Mouse (Mus musculus) 3T3-L1 (cell line): Measurements from ENCODE around the gene Gm49384.
A peak's percentile ranks its signal among the peaks of the same experiment; 100 is the strongest.

Source experiments
- DNase-seq: peaks from one replicate; pipeline ENCODE4 v3.0.0-alpha.2; 2015; ENCODE audit warnings: low read depth, low spot score

The Gm49384 gene

DNA sequence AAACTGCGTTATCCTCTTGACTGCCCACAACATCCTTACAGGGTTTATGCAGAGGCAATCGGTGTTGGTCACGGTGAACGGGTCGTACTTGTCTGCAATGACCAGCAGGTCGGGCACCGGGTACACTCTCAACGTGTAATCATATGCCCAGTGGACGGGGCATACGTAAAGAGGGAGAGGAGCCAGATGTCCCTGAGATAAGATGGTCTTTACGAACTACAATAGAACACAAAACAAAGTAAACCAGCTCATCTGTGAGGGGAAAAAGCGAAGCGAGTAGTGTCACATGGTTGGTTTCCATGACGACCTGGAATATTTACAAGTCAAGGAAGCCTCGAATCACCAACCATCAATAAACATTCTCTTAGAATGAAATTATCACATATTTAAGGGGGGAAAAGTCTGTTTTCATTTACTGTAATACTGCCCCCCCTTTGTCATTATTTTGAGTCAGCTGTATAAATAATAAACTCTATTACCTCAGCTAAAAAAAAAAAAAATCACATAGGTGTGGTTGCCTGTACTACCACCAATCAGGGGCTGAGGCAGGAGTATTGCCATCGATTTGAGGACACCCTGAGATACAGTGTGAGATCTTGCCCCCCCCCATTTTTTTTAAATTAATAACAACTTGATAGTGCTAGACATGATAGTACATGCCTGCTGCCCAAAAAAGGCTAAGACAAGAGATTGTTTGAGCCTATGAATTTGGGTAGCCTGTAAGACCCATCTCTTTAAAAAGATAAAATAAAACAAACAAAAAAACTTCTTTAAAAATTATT lies at the start of gene Gm49384:
Gene Gm49384, minus strand, starts transcription at position 216 of the 782 bp plus-strand sequence.
- no peak for DNase-seq

DNA sequence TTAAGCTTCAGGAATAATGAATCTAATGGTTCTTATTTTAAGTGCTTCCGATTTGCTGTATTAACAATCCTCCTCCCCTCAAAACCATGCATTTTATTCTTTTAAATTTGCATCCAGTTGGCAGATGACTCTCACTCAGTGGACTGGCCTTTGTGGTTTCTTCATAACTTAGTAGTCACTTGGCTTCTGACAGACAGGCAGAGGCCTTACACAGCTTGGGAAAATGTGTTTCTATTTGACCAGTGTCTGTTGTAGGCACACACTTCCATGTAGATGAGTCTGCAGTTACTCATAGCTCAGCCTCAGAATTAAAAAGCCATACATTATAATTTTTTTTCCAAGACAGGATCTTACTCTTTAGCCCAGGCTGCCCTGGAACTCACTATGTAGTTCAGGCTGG lies 49.7 kb upstream of the Gm49384 start:
- DNase-seq = peak; percentile 72

DNA sequence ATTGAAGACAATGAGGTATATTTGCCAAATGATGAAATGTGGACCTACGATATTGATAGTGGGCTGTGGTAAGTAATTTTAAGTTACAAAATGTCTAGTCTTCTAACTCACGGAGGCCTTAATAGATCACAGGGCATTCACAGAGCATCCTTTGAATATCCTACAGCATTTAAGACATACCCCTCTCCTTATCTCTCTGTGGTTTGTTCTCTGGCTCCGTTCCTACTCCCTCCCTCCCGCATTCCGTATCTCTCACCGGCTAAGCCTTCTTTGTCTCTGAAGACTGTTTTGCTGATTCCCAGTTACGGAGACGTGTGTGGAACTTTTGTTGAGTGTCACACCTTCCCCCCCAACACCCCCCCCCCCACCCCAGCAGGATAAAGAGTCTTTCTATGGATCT lies 46.7 kb upstream of the Gm49384 start:
- peak; percentile 27 for DNase-seq

DNA sequence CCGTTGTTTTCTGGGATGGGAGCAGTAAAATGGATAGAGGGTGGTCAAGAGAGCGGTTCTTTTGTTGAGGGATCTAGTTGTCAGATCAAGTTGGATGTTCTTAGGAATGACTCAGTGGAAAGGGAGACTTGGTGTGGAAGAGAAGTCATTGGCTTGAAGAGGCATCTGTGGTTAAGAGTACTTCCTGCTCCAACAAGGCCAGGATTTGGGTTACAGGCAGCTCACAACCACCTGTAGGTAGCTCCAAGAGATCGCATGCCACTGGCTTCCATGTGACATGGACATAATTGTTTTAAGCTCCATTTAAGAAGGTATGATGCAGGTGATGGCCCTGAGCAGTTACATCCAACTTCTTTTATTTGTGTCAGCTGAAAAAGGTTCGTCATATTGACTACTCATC lies 45.7 kb upstream of the Gm49384 start:
- DNase-seq = peak; percentile 24

DNA sequence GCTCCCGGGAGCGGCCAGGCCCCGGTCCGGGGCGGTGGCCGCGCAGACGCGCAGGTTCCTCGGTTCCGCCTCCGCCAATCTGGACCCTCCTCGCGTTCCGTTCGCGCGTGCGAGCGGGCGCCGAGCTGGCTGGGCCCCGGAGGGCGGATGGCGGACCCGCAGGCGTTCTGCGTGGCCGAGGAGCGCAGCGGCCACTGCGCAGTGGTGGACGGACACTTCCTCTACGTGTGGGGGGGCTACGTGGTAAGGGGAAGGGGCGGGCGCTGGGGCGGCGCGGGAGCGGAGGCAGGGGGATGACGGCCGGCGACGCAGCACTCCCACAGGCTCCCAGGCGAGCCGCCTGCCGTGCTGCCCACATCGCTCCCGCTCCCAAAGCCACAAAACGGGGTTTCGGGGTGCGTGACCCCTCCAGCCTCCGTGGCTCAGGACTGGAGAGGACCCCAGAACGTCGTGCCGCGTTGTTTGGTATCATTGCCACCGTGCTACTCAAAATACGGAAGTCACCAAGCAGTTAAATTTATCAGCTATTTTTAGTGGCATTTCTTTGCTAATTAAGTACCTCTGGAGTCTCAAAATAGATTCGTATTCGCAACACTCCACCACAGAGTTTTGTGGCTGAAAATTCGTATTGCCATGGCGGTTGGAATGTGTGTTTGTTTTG lies 37.8 kb upstream of the Gm49384 start:
- peak; percentile 42 for DNase-seq

DNA sequence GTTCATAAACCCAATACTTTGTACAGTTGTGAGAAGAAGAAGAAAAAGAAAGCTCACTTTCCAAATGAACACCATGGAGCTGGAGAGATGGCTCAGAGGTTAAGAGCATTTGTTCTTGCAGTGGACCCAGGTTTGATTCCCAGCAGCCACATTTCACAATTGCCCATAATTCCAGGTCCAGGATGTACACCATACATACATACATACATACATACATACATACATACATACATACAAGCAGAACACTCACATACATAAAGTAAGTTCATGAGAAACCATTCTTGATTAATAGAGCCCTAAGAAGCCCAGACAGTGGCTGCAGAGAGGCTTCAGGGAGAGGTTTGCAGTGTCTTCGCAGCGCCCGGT lies 37.3 kb upstream of the Gm49384 start:
- DNase-seq = no peak

DNA sequence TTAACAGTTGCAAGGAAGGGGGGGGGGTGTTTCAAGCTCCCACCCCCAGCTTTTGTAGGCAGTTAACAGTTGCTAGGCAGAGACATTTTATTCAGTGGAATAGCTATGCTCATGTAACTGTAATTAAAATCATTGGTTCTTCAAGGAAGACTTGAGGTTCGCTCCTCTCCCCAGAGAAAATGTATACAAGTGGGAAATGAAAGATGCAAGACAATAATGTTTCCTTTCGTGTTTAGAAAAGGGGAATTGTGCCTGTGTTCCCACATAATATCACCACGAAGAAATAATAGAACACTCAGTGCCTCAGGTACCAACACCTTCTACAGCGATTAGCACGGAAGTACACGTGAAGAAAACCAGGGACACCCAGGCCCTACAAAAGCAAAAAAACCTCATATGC lies 36.8 kb upstream of the Gm49384 start, which contains the start of gene Klhdc1:
Gene Klhdc1, plus strand, starts transcription at position 301 of the 400 bp plus-strand sequence.
- DNase-seq = no peak

DNA sequence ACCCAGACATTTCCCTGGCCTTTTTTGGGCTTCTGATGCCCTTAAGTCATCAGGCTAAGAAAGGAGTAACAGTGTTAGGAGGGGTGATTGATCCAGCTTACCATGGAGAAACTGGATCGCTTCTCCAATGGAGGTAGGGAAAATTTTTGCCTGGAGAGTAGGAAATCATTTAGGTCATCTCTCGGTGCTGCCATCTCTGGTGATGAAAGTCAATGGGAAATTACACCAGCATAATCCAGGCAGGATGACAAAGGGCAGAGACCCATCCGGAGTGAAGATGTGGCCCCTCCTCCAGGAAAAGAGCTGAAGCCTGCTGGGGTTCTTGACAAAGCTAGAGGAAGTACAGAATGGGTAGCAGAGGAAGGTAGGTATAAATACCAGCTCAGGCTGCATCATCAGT lies 34.2 kb upstream of the Gm49384 start:
- DNase-seq = peak; percentile 47

DNA sequence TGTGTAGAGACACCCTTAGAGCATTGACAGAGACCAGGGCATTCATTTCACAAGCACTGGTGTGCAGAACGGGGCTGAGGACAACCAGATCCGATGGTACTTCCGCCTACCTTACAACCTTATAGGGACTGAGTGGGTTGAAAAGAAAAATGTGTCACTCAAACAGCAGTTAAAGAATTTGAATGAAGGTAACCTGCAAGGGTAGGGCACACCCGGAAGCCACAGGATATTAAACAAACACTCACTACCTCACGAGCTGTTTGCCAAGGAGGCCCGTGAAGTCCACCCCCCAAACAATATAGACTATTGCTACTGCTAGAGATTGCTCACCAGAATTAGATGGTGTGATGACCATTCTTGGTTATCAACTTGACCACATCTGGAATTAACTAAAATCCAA lies 31.7 kb upstream of the Gm49384 start:
- DNase-seq = no peak

DNA sequence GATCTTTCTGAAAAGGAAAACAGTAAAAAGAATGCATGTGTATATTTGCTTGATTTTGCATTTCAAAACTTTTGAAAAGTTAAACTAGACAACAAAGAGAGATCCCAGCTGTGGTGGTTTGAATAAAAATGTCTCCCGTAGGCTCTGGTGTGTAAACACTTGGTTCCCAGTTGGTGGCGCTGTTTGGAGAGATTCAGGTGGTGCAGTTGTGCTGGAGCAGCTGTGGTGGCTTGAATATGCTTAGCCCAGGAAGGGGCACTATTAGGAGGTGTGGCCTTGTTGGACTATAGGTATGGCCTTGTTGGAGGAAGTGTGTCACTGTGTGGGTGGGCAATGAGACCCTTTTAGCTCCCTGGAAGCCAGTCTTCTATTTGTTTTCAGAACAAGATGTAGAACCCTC lies 25.2 kb upstream of the Gm49384 start:
- DNase-seq = peak; percentile 60

DNA sequence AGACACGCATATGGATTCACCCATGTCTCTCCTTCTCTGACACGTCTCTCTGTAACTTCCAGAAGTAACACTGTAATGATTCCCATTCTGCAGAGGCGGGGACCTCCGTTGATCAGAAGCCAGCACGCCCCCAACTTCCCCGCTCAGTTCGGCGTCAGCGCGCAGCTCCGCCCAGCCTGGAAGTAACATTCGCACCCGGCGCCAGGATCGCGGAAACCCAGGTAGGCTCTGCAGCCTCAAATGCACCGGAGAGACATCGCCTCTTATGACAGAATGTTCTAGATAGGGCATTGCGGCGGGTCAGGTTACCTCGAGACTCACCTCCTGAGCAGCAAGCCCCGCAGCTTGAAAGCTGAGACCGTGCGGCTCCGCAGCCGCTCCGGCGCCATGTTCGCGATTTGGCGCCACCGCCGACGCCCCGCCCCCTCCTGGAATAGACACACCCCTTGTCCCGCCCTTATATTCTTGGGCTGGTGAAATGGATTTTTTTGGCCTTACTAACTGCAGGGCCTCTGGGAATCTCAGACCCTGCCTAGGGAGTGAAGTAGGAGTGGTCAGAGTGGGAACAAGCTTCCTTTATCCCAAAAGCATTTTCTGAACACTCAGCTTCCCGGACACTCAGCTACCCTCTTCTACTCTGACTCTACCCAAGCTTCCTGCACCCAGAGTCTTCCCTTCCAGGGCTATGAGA lies 23.9 kb upstream of the Gm49384 start, which contains the start of gene Pole2:
Gene Pole2, minus strand, starts transcription at position 420 of the 691 bp plus-strand sequence.
- DNase-seq = peak; percentile 93

DNA sequence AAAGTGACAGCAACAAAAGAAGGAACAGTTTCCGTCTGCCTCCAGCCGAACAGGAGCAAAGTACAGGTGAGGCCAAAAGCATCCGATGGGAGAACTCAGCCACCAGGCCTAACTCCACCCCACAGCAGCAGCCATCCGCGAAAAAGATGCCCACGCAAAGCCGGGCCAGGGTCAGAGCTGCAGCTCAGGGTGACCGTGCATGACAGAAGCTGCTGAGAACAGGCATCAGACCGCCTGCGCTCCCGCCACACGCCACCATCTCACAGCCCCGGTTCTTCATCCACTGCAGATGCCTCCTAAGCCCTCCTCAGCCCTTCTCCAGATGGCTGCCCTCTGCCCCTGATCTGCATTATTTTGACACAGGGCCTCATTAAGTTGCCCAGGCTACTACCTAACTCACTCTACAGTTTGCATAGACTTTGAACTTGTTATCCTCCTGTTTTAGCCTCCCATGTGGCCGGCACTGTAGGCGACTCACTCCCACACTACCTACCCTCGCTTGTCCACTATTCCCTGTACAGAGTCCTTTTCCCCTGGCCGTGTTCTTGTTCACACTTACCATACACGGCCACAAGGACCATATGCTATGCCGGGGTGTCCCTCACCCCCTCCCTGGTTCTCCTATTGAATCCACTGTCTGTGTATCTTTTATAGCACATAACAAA lies 16.7 kb upstream of the Gm49384 start:
- no peak for DNase-seq

DNA sequence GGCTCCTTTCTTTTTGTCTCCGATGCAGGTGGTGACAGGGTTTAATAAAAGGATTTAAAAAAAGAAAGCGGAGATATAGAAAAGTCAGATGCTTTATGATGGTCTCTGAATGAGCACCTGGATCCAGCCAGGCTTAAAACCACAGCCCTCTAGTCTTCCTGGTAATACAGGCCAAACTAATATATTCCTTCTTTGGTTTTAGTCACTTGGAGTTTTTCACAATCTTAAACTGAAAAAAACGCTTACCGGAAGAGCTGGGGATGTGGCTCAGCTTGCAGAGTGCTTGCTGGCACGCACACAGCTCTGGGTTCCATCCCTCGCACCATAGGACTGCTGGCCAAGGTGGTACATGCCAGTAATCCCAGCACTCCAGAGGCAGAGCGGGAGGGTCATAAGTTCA lies 12.5 kb upstream of the Gm49384 start:
- DNase-seq = no peak

DNA sequence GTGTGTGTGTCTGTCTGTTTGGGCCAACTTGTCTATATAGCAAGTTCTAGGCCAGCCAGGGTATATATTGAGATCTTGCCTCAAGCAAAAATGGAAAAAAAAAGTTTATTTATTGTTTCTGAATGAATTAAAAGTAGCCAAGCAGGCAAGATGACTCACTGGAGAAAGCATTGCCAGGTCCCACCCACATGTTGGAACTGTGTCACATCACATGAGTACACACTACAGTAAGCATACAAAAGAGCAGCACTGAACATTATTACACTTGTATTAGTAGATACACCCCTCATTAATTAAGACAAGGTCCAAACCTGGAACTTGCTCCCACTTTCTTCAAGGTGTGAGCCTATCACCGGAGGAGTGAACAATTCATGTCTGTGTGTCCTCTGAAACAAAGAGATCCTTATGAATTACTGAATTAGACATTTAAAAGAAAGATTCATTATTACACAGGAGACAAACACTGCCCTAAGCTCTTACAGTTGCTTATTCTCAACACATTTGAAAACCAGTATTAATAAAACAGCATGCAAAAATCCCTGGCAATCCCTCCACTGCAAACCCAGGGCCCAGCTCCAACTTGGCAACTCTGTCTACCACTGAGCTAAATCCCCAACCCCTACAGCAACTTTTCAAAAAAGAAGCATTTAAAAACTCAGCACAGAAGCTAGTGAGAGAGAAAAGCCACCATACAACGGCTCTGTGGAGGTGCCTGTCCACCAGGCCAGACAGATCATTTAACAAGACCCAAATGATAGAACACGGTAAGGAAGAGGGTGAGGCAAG lies 11.1 kb upstream of the Gm49384 start:
- DNase-seq = peak; percentile 96

DNA sequence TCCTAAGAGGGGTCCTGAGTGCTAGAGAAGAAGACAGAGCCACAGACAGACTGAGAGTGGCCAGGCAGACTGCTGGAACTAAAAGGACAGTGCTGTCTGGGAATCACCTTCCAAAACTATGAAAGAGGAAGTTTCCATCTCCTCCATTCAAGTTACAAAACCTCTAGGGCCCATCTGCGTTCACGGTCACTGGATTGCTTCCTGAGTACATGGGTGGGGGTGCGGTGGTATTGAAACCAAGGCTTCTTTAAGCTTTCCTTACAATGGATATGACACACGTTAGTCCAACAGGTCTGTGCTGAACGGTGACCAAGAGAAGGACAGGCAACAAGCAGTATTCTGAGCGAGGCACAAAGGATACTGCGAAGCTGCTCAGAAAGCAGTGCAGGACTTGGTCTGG lies 10.3 kb upstream of the Gm49384 start:
- no peak for DNase-seq

DNA sequence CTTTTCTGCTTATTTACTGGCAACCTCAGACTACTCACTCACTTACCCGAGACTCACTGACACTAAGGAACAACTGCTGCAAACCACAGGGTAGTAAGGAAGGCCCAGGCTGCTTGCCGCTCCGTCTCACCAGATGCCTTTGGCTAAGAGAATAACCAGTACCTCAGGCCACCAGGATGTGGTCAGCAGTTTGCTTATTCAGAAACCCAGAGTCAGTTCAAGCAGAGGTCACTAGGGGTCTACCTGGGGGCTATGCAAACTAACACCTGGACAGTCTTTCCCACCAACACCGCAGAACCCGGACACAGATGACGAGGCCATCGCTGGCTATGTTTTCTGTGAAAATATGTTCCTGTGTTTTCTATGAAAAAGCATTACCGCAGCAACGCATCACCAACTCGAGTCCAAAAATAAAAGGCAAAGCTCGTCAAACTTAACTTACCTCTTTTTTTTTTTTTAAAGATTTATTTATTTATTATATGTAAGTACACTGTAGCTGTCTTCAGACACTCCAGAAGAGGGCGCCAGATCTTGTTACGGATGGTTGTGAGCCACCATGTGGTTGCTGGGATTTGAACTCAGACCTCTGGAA lies 9.2 kb upstream of the Gm49384 start:
- no peak for DNase-seq

DNA sequence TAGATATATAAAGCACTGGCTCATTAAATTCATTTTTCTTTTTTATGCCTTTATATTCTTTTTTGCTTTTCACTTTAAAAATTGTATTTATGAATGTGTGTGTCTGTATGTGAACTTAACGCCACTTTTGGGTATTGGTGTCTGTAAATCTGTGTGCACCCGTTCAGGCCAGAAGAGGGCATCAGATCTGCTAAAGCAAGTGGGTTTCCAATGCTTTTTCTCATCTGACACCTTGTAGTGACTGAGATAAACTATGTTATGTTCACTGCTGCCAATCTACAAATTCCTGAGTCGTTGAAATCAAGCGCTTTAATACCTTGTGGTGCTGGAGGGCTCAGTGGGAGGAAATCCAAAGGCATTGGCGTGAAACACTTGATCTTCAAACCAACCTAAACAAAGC lies 7.0 kb upstream of the Gm49384 start:
- DNase-seq = peak; percentile 41

DNA sequence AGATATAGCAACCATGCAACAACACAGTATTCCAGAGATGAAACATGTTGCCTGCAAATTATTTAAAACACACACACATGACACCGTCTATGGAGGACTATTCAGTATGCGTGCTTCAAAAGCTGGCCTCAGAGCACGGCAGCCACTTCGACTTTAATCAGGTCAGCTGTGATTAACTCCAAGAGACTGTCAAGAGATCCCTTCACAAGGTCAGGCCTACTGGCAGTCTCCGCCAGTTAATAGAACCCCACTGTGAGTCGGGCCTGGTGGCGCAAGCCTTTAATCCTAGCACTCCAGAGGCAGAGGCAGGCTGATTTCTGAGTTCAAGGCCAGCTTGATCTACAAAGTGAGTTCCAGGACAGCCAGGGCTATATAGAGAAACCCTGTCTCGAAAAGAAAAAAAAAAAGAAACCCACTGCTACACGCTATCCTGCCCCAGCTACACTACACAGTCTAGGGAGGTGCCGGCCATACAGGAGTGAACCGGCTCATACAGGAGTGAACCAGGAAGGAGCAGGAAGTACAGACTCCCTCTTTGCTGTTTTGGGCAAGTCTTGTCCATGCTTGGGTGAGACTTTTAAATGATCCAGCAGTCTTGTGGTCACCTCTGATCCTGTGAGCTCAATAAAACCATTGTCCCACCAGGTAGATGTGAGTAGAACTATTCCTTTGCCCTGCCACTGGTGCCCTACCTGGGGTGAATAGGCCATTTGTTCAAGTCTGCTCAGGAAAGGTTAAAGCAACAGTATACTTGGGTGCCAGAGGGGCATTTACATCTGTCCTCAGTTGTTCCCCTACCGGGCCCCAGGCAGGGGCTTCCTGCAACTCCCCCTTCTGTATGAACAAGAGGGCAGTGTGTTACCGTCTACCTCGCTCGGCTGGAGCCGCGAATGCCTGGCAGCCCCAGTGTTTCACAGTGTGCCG lies 6.3 kb upstream of the Gm49384 start:
- DNase-seq = no peak

DNA sequence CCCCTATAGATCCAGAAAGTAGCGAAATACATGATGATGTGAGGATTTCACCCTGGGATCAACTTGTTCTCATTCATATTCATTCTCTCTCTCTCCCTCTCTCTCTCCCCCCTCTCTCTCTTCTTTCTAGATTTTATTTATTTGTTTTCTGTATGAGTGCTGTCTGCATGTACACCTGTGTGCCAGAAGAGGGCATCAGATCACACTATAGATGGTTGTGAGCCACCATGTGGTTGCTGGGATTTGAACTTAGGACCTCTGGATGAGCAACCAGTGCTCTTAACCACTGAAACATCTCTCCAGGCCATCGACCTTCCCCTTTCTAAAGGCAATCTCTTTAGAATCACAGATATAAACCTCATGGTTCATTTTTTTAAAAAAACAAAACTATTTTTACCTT lies 4.5 kb upstream of the Gm49384 start:
- DNase-seq = peak; percentile 40

DNA sequence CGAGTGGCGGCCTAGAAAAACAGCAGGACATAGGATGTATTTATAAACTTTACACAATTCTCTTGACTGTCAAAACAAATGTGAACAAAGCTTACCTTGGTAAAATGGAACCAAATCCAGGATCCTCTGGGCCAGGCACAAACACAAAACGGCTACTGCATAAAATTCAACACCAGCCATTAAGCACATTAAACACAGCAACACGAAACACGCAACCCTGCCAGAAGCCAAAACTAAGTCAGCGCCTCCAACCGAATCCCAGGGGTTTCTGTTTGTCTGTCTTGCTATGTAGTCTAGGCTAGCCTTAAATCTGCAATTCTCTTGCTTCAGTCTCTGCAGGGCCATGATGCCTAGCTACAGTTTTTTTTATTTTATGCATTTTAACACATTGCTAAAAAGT lies 3.9 kb upstream of the Gm49384 start:
- DNase-seq = no peak
